Mouse (Mus musculus): ENCODE measurements around the gene Ambra1.
"Not testable (repeated sequence)": the region's sequence is repeated elsewhere in the genome, so short reads cannot be mapped to it uniquely, and the experiment has no call there.

Gene Ambra1

DNA sequence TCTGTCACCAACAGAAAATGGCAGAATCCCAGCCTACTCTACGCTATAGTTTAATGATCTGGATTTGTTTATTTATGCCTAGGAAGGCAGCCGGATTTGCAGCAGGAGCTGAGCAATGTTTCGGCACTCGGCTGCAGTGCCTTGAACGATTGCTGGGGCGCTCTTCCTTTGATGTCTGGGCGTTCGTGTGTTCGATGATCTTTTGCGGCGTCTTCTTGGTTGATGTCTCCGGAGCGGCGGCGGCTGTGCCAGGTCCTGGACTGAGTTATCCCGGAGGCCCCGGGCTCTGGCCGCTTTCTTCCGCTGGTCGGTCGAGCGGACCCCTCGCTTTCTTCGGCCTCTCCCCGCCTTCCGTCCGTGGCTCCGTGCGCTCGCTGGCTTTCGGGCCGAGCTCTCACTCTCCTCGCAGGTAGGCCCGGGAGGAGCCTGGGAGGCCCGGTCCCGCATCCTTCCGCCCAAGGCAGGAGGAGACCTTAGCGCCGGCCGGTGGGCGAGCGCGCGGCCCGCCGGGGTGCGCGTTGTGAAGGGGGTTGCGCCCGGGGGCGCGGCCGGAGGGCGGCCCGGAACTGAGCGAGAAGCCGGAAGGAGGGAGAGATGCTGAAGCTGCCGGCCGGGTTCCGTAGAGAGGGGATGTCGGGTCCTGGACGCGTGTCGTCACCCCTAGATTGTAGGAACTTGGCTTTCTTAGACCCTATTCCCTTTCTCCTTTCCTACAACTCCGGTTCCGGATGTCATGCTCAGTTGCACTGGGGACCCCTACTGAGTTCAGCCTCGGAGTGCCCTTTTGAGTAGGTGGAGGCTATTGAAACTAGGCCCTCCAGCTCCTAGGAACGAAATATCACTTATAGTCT lies at the start of gene Ambra1:
TSS of gene Ambra1 (plus strand) at position 164 of the 851 bp plus-strand sequence.
- DNase-seq = peak; percentile 70 to 73

DNA sequence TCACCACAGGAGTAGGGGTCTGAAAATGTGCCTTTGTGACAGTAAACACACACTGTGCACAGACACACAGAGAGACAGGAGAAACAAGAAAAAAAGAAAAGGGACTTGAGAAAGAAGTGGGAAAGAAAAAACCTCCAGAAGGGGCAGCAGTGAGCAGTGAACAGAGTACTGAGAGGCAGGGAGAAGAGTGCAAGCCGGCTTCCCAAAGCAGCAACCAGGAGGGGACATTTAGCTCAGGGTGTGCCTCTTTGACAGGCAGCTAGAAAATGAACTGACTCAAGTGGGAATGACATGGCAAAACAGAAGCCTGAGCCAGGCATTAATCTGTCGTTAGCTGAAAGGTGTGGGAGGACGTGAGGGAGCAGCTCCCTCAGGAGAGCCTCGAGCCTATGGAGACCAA lies 47.1 kb upstream of the Ambra1 start:
- no peak for DNase-seq

DNA sequence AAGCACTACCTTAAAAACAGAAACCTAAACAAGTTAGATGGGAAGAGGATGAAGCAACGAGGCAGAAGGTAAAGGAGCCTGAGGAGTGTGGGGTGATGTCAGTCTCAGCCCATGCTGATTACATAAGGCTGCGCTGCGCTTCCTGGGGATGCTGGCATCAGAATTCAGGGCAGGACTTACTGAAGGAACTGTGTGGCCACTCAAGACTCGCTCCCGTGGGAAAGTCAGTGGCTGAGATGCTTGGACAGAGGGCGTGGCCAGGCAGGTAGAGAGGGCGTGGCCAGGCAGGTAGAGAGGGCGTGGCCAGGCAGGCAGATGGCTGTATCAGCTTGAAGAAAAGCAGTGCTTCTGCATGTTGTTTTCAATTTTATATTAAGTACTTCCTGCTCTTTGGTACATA lies 46.0 kb upstream of the Ambra1 start:
- DNase-seq = no peak

DNA sequence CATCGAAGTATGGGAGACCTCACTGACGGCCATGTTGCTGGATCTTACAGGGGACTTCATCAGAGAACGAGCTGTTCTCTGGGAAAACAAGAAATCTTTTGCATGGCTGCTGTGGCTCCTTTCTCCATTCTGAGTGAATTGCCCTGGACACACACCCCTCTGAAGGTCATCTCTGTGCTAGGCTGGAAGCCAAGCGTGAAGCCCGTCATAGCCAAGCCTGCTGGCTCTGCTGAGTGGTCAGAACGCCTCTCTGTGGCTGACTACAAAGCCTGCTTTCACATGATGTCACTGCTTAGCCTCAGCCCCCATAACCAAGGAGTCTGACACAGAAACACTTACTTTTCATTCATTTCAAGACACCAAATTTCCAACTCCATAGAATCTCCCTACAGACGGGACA lies 40.5 kb upstream of the Ambra1 start:
- DNase-seq = no peak

DNA sequence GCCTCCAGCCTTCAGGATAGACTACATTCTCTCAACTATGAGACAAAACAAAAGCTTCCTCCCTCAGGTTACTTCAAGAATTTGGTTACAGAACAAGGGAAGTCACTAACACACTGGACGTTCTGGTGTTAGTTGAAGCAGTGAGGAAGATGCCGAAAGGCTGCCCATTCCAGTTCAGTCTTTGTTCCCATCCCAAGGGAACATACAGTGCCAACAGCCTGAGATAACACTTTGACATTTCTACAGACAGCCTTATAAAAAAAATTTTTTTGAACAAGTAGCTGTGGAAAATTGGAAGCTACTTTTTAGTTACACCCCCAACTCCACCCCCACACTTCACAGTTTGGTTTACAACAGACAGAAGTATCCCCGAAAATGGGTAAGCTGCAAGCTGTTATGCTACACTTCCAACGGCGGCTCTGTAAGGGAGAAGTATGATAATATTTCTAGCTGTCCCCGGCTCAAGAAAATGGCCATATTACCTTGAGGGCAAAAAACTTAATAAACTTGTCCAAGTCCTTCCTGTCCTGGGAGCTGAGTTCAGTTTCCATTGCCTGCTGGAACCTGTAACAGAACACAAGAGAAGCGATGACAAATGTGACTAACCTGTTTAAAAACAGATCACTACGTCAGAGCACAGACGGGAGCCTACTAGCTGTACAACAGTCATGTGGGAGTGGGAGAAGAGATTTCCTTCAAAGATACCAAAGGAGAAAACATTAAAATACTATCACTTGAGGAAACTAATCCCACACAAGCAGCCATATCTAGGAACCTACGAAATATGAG lies 34.3 kb upstream of the Ambra1 start:
- no peak for DNase-seq

DNA sequence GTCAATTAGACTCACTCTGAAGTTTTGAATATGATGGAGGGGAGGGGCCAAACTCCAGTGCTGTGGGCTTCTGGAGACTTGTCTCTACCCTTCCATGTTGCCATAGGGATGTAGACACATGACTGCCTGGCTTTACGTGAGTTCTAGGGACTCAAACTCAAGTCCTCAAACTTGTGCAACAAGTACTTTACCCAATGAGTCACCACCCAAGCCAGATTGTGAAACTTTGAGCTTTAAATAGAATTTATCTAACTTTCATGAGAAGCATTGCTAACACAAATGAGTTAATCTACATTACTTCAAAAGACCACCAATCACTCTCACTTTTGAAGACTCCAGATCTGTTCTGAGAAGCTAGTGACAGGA lies 33.7 kb upstream of the Ambra1 start:
- DNase-seq = no peak

DNA sequence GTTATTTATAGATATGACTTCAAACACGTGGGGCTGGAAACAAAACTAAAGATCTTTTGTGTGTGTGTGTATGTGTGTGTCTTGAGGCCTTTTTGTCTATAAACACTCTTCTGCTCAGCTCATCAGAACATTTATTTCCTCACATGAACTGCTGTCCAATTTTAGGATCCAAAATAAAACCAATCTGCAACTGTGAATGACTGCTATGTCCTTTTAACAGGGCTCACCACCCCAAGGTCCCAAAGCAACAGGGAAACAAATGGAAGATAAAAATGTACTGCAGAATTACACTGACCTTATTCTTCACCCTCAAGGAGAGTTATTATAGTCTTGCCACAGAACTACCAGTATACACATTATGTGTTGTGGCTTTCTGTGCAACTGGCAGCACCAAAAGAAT lies 30.7 kb upstream of the Ambra1 start:
- DNase-seq = no peak

DNA sequence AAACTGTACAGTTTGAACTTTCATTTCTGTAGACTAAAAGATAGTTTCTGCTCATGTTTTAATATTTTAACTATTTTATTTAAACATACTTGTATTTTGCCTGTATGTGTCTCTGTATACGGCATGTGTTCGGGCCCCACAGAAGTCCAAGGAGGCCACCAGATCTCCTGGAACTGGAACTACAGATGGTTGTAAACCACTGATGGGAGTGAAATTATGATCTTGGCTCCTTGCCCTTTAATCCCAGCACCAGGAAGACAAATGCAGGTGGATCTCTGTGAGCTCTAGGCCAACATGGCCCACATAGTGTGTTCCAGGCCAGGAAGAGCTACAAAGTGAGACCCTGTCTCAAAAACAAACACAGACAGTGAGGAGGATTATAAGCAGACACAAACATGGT lies 28.6 kb upstream of the Ambra1 start:
- no peak for DNase-seq

DNA sequence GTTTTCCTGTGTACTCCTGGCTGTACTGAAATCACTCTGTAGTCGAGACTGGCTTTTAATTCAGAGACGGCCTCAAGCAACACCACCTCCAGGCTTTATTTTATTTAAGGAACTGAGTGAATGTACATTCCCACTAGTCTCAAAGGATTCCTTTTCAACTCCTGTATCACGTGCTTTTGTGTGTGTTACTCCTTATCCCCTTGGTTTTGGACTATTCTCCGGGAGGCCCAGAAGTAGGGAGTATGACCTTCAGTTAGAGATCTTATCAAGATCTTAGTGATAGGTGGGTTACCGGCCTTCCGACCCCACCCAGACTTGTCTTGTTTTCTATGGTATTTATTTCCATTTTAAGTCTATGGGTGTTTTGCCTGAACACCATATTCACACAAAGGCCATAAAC lies 24.2 kb upstream of the Ambra1 start:
- no peak for DNase-seq

DNA sequence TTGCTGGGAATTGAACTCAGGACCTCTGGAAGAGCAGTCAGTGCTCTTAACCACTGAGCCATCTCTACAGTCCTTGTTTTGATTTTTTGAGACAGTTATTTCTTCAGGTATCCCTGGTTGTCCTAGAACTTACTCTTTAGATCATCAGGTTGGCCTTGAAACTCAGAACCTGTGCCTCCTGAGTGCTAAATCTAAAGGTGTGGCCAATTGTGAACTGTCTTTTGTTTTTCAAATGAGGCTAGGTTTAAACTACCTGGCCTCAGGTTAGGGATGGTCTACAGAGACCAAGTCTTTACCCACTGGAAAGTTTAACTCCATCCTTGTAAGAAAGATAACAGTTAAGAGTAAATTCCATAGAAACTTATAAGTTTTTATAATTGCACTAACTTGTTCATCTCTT lies 23.5 kb upstream of the Ambra1 start:
- DNase-seq = no peak

DNA sequence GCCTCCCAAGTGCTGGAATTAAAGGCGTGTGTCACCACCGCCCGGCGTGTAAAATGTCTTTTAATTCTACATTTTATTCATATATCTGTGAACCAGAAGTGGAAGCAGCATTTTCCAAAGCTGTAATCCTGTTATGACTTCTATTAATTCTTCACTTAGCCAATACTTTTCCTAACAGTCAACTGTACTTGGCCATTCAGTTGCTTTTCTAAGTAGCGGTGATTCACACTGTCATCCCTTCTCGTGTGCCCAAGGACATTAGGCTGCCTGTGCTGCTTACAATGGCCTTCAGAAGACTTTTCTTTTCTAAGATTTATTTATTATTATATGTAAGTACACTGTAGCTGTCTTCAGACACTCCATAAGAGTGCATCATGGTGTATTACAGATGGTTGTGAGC lies 21.6 kb upstream of the Ambra1 start:
- no peak for DNase-seq

DNA sequence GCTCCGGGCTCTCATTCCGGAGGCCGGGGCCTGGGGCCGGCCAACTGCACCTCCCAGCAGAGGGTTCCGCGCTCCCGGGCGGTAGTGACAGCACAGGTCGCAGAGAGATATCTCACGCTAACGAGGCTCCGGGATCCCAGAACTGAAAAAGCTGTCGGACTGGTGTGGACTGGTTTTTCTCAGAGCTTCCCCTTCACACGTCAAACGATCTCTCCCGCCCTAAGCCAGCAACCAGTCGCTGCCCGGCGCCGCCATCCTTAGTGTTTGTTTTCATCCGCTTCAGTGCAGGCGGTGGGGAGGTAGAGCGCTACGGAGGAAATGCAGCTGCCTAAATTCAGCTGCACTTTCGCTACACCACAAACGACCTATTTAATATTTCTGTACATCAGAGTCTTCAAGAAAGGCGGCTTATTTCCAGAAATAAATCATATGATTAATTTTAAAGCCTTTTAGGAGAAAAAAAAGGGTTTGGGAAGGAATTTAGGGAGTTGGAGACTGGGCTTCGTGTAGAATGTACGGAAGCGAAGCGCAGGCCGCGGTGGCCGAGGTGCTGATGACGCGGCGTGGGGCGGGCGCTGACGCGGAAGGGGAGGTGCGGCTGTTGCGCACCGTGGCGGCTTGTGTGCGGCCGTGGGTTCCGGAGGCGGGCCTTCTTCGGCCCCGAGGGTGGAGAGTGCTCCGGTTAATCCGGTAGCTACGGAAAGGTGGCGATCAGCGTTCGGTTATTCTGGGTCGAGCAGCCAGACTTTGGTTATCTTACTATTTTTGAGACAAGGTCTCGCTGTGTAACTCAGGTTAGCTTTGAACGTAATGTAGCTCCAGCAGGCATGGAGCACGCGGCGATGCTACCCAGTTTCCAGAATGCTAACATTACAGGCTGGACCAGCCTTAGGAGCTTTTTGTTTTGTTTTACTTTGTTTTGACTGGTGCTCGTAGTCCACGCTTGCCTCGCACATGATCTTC lies 19.4 kb upstream of the Ambra1 start, which contains the start of the genes Atg13 and Harbi1:
TSS of gene Atg13 (minus strand) at position 305 of the 963 bp plus-strand sequence.
TSS of gene Harbi1 (plus strand) at position 581 of the 963 bp plus-strand sequence.
- DNase-seq = peak; percentile 85 to 86

DNA sequence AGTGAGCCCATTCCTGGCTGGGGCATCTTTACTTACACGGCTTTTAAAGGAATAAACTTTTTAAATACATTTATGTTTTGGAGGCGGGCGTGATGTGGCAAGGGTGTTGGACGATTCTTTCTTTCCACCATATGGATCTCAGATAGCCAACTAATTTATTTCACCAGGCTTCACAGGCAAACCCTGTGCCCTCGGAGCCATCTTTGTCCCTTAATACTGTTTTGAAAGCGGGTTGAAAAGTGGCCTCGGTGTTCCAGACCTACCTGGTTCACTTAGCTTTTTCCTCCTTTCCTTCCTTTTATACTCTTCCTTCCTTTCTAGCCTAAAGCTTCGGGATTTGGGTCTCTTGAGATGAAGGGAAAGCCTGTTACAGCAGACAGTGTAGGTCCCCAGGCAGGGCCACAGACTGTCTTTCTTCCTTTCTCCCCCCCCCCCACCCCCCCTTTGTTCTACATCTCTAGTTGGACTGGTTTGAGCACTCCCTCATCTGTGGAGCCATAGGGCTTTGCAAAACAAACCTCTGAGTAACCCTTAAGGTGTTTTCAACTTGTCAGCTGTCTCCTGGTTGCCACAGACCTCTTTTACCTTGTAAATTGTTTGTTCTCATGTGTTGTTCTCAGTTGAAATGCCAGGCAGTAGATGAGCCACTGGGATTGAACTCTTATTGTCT lies 18.5 kb upstream of the Ambra1 start:
- no peak for DNase-seq

DNA sequence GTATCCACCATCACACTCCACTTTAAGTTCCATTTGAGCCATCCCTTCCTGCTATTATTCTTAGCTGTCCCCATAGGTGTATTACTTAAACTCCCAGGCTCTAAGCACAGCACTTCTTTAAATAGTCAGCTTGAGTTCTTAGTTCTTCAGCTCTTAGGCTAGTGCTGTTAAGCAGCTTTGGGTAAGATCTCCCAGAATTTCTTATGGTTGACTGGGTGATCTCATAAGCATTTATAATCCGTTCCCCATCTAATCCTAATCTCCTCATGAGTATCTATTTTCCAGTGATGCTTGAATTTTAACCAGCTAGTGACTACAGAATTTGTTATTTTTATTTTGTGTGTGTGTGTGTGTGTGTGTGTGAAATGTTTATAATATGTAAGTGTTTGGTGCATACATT lies 15.0 kb upstream of the Ambra1 start:
- DNase-seq = no peak

DNA sequence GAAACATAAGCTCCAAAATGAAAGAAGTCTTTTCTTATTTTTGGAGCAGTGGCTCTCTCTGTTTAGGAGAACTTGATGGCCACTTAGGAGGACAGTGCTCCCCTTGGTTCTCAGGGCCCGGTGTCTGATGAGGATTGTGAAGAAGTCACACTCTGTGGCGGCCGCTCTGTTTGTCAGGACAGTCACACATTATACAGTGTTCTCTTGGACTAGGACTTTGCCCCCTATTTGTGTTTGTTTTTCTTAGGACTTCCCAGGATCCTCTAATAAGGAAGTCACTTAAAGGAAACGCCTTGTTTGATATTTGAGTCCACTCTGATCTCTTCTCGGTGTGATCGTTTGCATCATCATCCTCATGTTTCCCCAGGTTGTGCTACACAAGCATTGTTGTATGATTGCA lies 11.7 kb upstream of the Ambra1 start:
- no peak for DNase-seq

DNA sequence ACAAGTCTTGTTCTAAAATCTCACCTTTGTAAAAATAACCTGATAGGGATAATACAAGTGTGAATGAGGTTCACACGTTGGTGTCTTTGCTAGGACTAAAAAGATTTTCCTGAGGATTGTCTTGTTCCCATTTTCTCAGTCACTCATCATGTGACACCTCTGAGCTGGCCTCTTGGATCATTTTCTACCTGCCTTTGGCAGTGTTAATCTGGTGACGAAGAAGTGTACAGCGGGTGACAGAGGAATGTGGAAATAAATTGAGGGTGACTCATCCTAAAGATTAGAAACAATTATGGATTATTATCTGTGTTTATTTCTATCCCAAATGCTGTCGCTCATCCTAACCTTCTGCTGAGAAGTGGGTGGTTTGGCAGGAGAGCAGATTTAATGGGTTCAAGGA lies 6.6 kb upstream of the Ambra1 start:
- no peak for DNase-seq

DNA sequence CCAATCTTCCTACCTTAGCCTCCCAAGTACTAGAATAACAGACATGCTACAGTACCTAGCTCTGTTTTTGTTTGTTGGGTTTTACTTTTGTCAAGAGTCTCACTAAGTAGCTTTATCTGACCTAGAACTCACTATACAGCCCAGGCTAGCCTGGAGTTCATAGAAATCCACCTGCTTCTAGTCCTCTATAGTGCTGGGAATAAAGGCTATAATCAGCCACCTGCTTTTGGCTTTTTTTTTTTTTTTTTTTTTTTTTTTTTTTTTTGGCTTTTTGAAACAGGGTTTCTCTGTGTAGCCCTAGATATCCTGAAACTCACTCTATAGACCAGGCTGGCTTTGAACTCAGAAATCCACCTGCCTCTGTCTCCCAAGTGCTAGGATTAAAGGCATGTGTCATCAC lies 6.0 kb upstream of the Ambra1 start:
- no peak for DNase-seq

DNA sequence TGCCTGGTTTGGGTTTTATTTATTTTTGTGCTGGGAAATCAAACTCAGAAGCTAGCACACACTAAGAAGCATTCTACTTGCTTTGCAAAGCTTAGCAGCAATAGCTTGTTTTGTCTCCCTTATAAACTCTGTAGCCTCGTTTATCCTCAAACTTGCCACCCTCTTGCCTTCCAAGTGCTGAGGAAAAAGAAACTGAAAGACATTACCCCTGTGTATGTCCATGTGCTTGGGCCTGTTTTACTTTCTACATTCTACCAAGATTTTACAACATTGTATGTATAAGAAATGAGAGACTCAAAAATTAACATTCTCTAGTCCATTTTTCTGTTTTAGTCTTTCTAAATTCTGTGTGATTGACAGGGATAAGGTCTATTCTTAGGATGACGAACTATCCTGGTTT lies 5.2 kb upstream of the Ambra1 start:
- no peak for DNase-seq

DNA sequence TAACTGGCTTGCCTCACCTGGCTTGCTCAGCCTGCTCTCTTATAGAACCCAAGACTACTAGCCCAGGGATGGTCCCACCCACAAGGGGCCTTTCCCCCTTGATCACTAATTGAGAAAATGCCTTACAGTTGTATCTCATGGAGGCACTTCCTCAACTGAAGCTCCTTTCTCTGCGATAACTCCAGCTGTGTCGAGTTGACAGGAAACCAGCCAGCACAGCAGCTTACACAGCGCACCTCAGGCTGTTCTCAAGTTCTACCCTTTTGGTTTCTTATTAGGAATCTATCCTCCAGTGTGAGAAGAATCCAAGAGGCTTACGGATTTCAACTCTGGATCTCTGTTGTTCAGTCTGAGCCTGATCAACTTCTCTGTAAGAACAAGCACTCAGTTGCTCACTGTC lies 4.5 kb upstream of the Ambra1 start:
- not testable (repeated sequence) for DNase-seq

DNA sequence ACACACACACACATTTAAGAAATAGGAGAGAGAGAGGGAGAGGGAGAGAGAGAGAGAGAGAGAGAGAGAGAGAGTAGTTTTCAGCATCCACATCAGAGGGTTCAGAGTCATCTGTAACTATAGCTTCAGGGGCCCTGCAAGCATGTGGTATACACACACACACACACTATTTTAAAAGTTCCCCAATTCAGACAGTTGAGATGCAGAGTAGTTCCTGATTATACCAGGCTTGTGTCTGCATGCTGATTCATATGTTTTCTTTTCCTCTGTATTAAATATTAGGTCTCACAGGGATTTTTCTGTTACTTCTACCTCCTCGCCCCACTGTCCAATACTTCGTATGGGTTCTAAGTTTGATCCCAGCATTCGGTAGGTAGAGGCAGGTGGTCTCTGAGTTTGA lies 2.9 kb upstream of the Ambra1 start:
- DNase-seq = no peak

DNA sequence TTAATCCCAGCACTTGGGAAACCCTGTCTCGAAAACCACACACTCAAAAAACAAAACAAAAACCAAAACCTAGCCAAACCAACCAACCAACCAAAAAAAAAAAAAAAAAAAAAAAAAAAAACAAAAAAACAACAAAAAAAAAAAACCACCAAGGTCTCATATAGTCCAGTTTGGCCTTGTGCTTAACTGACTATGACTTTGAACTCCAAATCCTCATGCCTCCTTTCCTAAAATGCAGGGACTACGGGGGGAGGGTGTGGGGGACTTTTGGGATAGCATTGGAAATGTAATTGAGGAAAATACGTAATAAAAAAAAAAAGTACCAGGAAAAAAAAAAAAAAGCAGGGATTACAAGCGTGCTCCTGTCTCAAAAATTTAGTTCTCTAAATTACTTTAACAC lies 363 bp upstream of the Ambra1 start:
- DNase-seq = no peak

DNA sequence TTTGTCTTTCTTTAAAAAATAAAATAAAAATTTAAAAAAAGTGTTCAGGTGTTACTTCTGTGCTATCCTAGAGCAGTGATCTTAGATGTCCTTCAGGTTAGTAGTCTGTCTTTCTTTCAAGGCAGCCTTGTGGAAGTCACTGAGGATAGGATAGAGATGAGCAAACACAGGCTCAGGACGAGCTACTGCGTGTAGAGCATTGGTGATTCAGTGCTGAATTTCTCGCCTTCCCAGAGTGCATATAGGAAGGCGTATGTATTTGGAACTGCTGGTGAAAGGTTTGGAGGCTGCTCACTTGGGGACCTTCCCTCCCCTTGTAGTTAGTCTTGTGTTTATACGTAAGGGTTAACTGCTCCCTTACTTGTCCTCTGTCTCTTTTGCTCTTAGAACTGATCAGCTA lies 5.3 kb downstream of the Ambra1 start:
- DNase-seq = no peak
